Mouse (Mus musculus): ENCODE results near the gene Tln2. TPM values are rescaled to one million over a fixed set of nuclear protein-coding genes. Genes with fewer than 3 reads are reported as not detected.

The Tln2 gene
- polyA plus RNA-seq, 1 experiment: 17.0 TPM

DNA sequence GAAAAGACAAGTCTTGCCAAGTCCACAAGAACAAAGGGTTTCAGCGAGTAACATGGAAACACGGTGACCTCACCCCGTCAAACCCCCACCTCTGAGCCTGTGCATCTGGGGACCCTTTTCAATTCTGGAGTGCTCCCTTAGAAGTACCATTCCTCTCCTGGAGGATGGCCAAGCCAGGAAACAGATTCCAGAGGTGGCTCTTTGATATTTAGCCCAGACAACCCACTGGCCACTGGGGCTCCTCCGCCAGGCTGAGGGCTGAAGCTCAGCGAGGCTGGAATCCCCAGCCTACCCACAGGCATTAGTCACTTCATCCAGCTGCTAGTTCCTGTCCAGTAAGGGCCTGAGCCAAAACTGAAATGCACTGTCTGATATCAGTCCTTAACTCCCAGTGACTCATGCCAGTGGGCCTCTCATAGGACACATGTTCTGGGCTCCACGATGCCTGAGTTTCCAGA is 6.3 kb upstream of the Tln2 start:
- no peak overlapping the region for H3K9ac ChIP-seq (ENCODE audit: low read depth, poor library complexity, severe bottlenecking)
- TF ChIP-seq CTCF (IDR thresholded peaks at IDR 0.05; ENCODE audit: low read depth, low read length): no peak
- no peak for TF ChIP-seq POLR2A (IDR thresholded peaks at IDR 0.05; ENCODE audit: insufficient read depth, low read length)
- TF ChIP-seq EP300 (IDR thresholded peaks at IDR 0.05; ENCODE audit: insufficient read depth, low read depth, low read length): no peak
- H3K27ac ChIP-seq (ENCODE audit: insufficient read depth, low read length): no peak overlapping the region
- H3K4me1 ChIP-seq (ENCODE audit: control insufficient read depth, insufficient read depth, low read length): no peaks in the 10 kb centered on the region
- H3K36me3 ChIP-seq (ENCODE audit: control insufficient read depth, insufficient read depth, low read length, poor library complexity, severe bottlenecking): no peaks in the 10 kb centered on the region
- no peak overlapping the region for H3K4me3 ChIP-seq (ENCODE audit: low read depth, low read length)
- H3K9me3 ChIP-seq (replicated peaks; ENCODE audit: control insufficient read depth, insufficient read depth, low read length, poor library complexity, severe bottlenecking): no peaks in the 10 kb centered on the region
- no peaks in the 10 kb centered on the region for H3K27me3 ChIP-seq (ENCODE audit: control insufficient read depth, insufficient read depth, low read length, poor library complexity, severe bottlenecking)

DNA sequence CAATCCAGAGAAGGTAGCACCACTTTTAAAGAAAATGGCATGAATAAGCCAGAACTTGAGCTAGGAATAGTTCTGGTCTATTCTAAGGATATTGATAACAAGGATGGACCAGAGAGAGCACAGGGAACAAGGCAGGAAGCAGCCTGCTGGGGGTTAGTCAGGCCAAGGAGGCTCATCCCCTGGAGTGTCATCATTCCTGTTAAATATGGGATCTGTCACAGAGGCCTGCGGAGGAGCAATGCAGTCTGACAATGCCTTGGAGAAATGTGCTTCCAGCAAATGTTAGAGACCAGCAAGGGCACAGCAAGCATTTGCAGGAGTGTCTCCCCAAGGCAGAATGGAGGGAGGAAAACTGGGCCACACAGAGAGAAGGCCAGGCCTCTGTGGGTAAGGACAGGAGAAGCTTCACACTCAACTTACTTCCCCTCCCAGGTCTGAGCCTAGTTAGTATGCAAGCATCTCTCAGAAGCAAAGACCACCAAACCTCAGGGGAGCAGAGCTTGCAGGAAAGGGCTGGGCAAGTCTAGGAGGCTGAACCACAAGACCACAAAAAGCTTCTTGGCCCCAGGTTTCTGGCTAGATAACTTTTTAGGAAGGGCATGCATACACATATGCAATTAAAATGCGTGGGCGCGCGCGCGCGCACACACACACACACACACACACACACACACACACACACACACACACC is 9.5 kb downstream of the Tln2 start:
- Histone ChIP-seq H3K9me3 (replicated peaks; ENCODE audit: control insufficient read depth, insufficient read depth, low read length, poor library complexity, severe bottlenecking) (no peaks in the 10 kb centered on the region), H3K4me1 (ENCODE audit: control insufficient read depth, insufficient read depth, low read length) (peaks cover 6% of the 10 kb centered on the region), H3K27me3 (ENCODE audit: control insufficient read depth, insufficient read depth, low read length, poor library complexity, severe bottlenecking) (no peaks in the 10 kb centered on the region), H3K4me3 (ENCODE audit: low read depth, low read length) (no peak overlapping the region), H3K36me3 (ENCODE audit: control insufficient read depth, insufficient read depth, low read length, poor library complexity, severe bottlenecking) (no peaks in the 10 kb centered on the region), H3K27ac (ENCODE audit: insufficient read depth, low read length) (peak overlapping the region; percentile 73), H3K9ac (ENCODE audit: low read depth, poor library complexity, severe bottlenecking) (no peak overlapping the region)
- TF ChIP-seq EP300 (IDR thresholded peaks at IDR 0.05; ENCODE audit: insufficient read depth, low read depth, low read length) (no peak), CTCF (IDR thresholded peaks at IDR 0.05; ENCODE audit: low read depth, low read length) (no peak), POLR2A (IDR thresholded peaks at IDR 0.05; ENCODE audit: insufficient read depth, low read length) (no peak)

DNA sequence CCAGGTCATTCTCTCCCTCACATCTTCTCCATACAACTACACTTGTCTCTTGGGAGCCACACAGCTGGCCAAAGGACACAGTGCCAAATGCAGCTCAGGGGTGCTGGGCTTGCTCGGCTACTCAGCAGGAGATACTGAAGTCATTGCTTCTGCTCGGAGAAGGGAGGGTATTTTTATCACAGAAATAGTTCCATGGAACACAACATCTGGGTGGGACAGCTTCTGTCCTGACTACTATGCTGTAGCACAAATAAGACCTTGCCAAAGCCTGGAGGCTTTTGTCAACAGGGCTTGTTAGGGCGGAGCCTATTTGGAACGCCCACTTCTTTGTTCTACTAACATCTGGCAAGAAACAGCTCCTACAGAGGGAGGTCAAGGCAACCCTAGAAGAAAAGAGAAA is 10.2 kb downstream of the Tln2 start:
- 0 out of 2 replicates have a peak, but pooled peaks have one; percentile 25 for TF ChIP-seq EP300 (IDR thresholded peaks at IDR 0.05; ENCODE audit: insufficient read depth, low read depth, low read length)
- no peak for TF ChIP-seq CTCF (IDR thresholded peaks at IDR 0.05; ENCODE audit: low read depth, low read length)
- no peak overlapping the region for H3K9ac ChIP-seq (ENCODE audit: low read depth, poor library complexity, severe bottlenecking)

GRCm38 (mm10) chr9:67546650-67547049 is 12.9 kb downstream of the Tln2 start:
- Histone ChIP-seq H3K9ac (ENCODE audit: low read depth, poor library complexity, severe bottlenecking) (no peak overlapping the region), H3K4me1 (ENCODE audit: control insufficient read depth, insufficient read depth, low read length) (peaks cover 6% of the 10 kb centered on the region), H3K27ac (ENCODE audit: insufficient read depth, low read length) (no peak overlapping the region), H3K36me3 (ENCODE audit: control insufficient read depth, insufficient read depth, low read length, poor library complexity, severe bottlenecking) (no peaks in the 10 kb centered on the region), H3K4me3 (ENCODE audit: low read depth, low read length) (no peak overlapping the region), H3K9me3 (replicated peaks; ENCODE audit: control insufficient read depth, insufficient read depth, low read length, poor library complexity, severe bottlenecking) (no peaks in the 10 kb centered on the region), H3K27me3 (ENCODE audit: control insufficient read depth, insufficient read depth, low read length, poor library complexity, severe bottlenecking) (no peaks in the 10 kb centered on the region)
- no peak for TF ChIP-seq CTCF (IDR thresholded peaks at IDR 0.05; ENCODE audit: low read depth, low read length)
- TF ChIP-seq EP300 (IDR thresholded peaks at IDR 0.05; ENCODE audit: insufficient read depth, low read depth, low read length): no peak
- no peak for TF ChIP-seq POLR2A (IDR thresholded peaks at IDR 0.05; ENCODE audit: insufficient read depth, low read length)

More for the DNA sequence above, 10.2 kb downstream of the Tln2 start:
- H3K9me3 ChIP-seq (replicated peaks; ENCODE audit: control insufficient read depth, insufficient read depth, low read length, poor library complexity, severe bottlenecking): no peaks in the 10 kb centered on the region
- peaks cover 6% of the 10 kb centered on the region for H3K4me1 ChIP-seq (ENCODE audit: control insufficient read depth, insufficient read depth, low read length)
- no peaks in the 10 kb centered on the region for H3K27me3 ChIP-seq (ENCODE audit: control insufficient read depth, insufficient read depth, low read length, poor library complexity, severe bottlenecking)
- no peak overlapping the region for H3K4me3 ChIP-seq (ENCODE audit: low read depth, low read length)
- H3K36me3 ChIP-seq (ENCODE audit: control insufficient read depth, insufficient read depth, low read length, poor library complexity, severe bottlenecking): no peaks in the 10 kb centered on the region
- peak overlapping the region; percentile 78 for H3K27ac ChIP-seq (ENCODE audit: insufficient read depth, low read length)

DNA sequence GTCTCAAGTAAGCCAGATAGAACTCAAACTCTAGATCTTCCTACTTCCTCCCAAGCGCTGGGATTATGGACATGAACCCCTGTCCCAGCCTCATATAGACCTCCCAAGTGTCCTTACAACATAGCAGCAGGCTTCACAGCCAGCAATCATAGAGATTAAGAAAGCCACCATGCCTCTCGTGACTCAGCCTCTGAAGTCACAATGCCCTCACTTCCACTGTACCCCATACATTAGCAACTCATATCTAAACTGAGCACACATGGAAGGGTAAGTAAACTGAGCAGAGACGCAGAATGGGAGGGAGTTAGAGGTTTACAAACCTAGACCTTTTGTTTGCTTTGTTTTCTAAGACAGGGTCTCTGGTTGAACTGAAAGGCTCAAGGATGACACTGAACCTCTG is 13.7 kb downstream of the Tln2 start:
- no peak overlapping the region for H3K9ac ChIP-seq (ENCODE audit: low read depth, poor library complexity, severe bottlenecking)
- no peaks in the 10 kb centered on the region for H3K27me3 ChIP-seq (ENCODE audit: control insufficient read depth, insufficient read depth, low read length, poor library complexity, severe bottlenecking)
- no peak for TF ChIP-seq POLR2A (IDR thresholded peaks at IDR 0.05; ENCODE audit: insufficient read depth, low read length)
- TF ChIP-seq CTCF (IDR thresholded peaks at IDR 0.05; ENCODE audit: low read depth, low read length): no peak
- no peak for TF ChIP-seq EP300 (IDR thresholded peaks at IDR 0.05; ENCODE audit: insufficient read depth, low read depth, low read length)
- H3K4me3 ChIP-seq (ENCODE audit: low read depth, low read length): no peak overlapping the region
- peaks cover 6% of the 10 kb centered on the region for H3K4me1 ChIP-seq (ENCODE audit: control insufficient read depth, insufficient read depth, low read length)
- H3K27ac ChIP-seq (ENCODE audit: insufficient read depth, low read length): no peak overlapping the region
- no peaks in the 10 kb centered on the region for H3K36me3 ChIP-seq (ENCODE audit: control insufficient read depth, insufficient read depth, low read length, poor library complexity, severe bottlenecking)
- H3K9me3 ChIP-seq (replicated peaks; ENCODE audit: control insufficient read depth, insufficient read depth, low read length, poor library complexity, severe bottlenecking): no peaks in the 10 kb centered on the region

GRCm38 (mm10) chr9:67544783-67545182 is 14.7 kb downstream of the Tln2 start:
- no peak for TF ChIP-seq POLR2A (IDR thresholded peaks at IDR 0.05; ENCODE audit: insufficient read depth, low read length)
- no peak for TF ChIP-seq CTCF (IDR thresholded peaks at IDR 0.05; ENCODE audit: low read depth, low read length)
- TF ChIP-seq EP300 (IDR thresholded peaks at IDR 0.05; ENCODE audit: insufficient read depth, low read depth, low read length): no peak
- Histone ChIP-seq H3K9me3 (replicated peaks; ENCODE audit: control insufficient read depth, insufficient read depth, low read length, poor library complexity, severe bottlenecking) (no peaks in the 10 kb centered on the region), H3K27ac (ENCODE audit: insufficient read depth, low read length) (no peak overlapping the region), H3K9ac (ENCODE audit: low read depth, poor library complexity, severe bottlenecking) (no peak overlapping the region), H3K4me1 (ENCODE audit: control insufficient read depth, insufficient read depth, low read length) (peaks cover 2% of the 10 kb centered on the region), H3K36me3 (ENCODE audit: control insufficient read depth, insufficient read depth, low read length, poor library complexity, severe bottlenecking) (no peaks in the 10 kb centered on the region), H3K4me3 (ENCODE audit: low read depth, low read length) (no peak overlapping the region), H3K27me3 (ENCODE audit: control insufficient read depth, insufficient read depth, low read length, poor library complexity, severe bottlenecking) (no peaks in the 10 kb centered on the region)

Measured in ES-Bruce4 (cell line).